Mouse (Mus musculus) spleen, adult 2 months (tissue): Measurements from ENCODE around the gene Abhd13. TPM values are rescaled to one million over a fixed set of nuclear protein-coding genes. Genes with fewer than 3 reads are reported as not detected.
A peak's percentile ranks its signal among the peaks of the same experiment; 100 is the strongest.

Source experiments
- DNase-seq, 2 experiments: peaks; one replicate each; pipeline versions ENCODE4 v3.0.0 to v3.0.0-alpha.2; 2012 to 2021; ENCODE audit warnings: low spot score in 2 of 2, low read depth in 1 of 2
- H3K27ac ChIP-seq: fragments of 200-500 bp; 2 replicates; pipeline ENCODE4 v1.5.1; 2012; ENCODE audit warnings: low read length, inconsistent platforms; ENCODE audit not compliant: insufficient read depth
- H3K27me3 ChIP-seq: fragments of 200-500 bp; 2 replicates; pipeline ENCODE4 v1.6.1; 2012; ENCODE audit warnings: mild to moderate bottlenecking, moderate library complexity, low read length, inconsistent platforms; ENCODE audit not compliant: control insufficient read depth, insufficient read depth
- H3K36me3 ChIP-seq: fragments of 200-500 bp; 2 replicates; pipeline ENCODE4 v1.6.1; 2012; ENCODE audit warnings: mild to moderate bottlenecking, low read length, inconsistent platforms; ENCODE audit not compliant: control insufficient read depth, insufficient read depth
- H3K4me1 ChIP-seq: fragments of 200-500 bp; 2 replicates; pipeline ENCODE4 v1.6.1; 2011; ENCODE audit warnings: inconsistent platforms; ENCODE audit not compliant: control insufficient read depth, insufficient read depth, insufficient read length
- H3K4me3 ChIP-seq: fragments of 200-500 bp; 2 replicates; pipeline ENCODE4 v1.5.1; 2011; ENCODE audit warnings: mild to moderate bottlenecking, inconsistent platforms; ENCODE audit not compliant: insufficient read depth, insufficient read length; ENCODE audit errors: extremely low read depth
- CTCF ChIP-seq: fragments of 200-500 bp; IDR thresholded peaks from 2 replicates; pipeline ENCODE4 v1.5.1; 2011; ENCODE audit warnings: mild to moderate bottlenecking, inconsistent platforms; ENCODE audit not compliant: insufficient read depth, insufficient read length, insufficient replicate concordance; ENCODE audit errors: extremely low read depth
- POLR2A ChIP-seq: fragments of 200-500 bp; IDR thresholded peaks from 2 replicates; pipeline ENCODE4 v1.6.1; 2011; ENCODE audit warnings: low read depth, low read length, inconsistent platforms
- WGBS: fragments of 180-500 bp; shearing (Covaris S2); methylation state at CpG from one replicate; pipeline ENCODE4 v1.1.7; 2018; 5-methylcytosine and 5-hydroxymethylcytosine counted together
- polyA plus RNA-seq: library from polyadenylated mRNA; depleted of rRNA; stranded (reverse); fragments of >200 nt; gene quantifications from 2 replicates; pipeline ENCODE4 v1.2.3, GENCODE M21; 2012; rRNA removed

Abhd13 gene
- 2.9 and 3.0 TPM in 2 replicates for polyA plus RNA-seq

DNA sequence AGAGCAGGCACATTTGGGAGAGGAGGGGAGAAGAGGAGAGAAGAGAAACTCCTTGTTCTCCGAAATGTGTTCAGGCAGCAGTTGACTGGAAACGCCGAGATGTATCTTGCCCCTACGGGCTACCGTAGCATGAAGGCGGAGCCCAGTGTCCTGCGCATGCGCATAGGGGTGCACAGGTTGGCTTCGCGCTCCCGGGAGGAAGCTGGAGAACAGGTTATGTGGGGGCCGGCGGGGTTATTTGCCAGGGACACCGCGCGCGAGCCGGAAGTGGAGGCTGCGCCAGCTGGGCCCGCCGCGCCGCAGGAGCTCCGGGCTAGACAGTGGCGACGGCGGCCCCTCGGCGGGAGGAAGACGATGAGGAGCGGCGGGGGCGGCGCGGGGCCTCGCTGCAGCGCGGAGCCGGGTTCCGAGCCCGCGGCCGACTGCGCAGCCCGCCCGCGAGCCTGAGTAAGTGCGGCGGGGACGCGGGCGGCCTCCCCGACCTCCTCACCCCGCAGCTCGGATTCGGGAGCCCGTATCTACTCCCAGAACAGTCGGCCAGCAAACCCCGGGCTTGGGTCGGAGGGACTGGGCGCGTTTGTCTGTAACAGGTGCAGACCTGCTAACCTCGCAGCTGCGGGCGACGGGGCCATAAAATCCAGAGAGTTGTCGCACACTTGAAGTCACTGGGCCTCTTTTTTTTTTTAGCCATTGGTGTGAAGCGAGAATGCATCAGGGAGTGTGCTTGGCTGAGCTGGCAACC is at the start of gene Abhd13, which contains the start of gene Lig4:
Gene Abhd13 (plus strand): TSS at position 135 of the 742 bp plus-strand sequence.
Gene Lig4 (minus strand): TSS at position 114 of the 742 bp plus-strand sequence.
- peak; percentile 91 to 97 for DNase-seq
- Histone ChIP-seq H3K27ac (peak within 1 kb of the TSS; percentile 79), H3K27me3 (no peaks in the 10 kb centered on the region), H3K4me3 (peak within 1 kb of the TSS; percentile 83), H3K4me1 (peaks cover 6% of the 10 kb centered on the region; the same call in 1 of the 2 replicates), H3K36me3 (peaks cover 6% of the 10 kb centered on the region)
- WGBS = under 1% methylated on average over 64 of the region's 68 CpGs
- TF ChIP-seq CTCF = no peak

DNA sequence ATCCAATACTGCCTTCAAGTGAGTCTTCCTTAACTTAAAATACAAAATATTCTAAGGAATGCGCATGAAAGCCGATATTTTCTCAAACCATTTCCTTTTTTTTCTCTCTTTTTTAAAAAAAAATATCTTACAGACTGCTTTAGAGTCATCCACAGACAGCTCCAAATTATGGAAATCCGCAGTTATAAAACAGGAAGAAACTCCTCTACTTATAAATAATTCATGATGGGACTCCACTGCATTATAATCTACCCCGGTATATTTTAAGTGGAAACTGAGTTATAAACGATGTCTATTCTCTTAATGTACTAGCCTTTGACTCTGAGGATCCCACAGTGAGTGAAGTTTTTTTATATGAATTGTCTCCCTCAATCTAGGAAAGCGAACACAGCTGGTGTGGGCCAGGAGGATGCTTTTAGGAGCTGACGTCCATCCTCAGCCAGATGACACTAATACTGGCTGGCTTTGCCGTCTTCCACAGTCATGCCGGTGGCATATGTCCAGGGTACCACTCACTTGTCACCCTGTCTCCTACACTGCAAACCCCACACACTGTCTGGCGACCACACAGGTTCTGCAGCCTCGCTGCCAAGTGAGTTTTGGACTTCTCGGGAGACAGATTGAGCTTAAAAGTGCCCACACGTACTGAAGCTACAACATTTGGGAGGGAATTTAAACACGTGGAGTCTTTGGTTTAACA is 47.6 kb upstream of the Abhd13 start:
- Histone ChIP-seq H3K4me1 (no peaks in the 10 kb centered on the region), H3K27me3 (no peaks in the 10 kb centered on the region), H3K27ac (no peak overlapping the region), H3K36me3 (no peaks in the 10 kb centered on the region), H3K4me3 (no peak overlapping the region)
- no peak for TF ChIP-seq CTCF
- DNase-seq = no peak
- WGBS = 83% methylated on average over 14 of the region's 14 CpGs

DNA sequence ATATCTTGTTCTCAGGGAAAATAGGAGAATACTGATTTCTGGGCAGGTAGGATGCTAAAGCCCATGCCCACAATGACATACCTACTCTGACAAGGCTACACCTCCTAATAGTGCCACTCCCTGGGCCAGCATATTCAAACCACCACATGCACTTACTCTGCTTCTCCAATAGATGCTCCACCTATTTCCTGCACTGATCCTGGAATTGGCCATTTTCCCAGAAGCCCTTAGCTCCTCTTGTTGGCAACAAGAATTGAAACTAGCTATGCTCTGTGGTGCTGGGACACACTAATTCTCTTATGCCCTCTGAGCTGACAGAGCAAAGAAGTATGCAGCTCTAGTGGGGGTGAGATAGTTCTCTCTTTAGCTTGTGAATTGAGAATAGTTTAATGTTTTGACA is 44.8 kb upstream of the Abhd13 start:
- no peaks in the 10 kb centered on the region for H3K27me3 ChIP-seq
- H3K4me3 ChIP-seq = no peak overlapping the region
- H3K27ac ChIP-seq = no peak overlapping the region
- no peaks in the 10 kb centered on the region for H3K4me1 ChIP-seq
- no peak for TF ChIP-seq POLR2A
- TF ChIP-seq CTCF = no peak
- H3K36me3 ChIP-seq = no peaks in the 10 kb centered on the region
- DNase-seq = no peak

DNA sequence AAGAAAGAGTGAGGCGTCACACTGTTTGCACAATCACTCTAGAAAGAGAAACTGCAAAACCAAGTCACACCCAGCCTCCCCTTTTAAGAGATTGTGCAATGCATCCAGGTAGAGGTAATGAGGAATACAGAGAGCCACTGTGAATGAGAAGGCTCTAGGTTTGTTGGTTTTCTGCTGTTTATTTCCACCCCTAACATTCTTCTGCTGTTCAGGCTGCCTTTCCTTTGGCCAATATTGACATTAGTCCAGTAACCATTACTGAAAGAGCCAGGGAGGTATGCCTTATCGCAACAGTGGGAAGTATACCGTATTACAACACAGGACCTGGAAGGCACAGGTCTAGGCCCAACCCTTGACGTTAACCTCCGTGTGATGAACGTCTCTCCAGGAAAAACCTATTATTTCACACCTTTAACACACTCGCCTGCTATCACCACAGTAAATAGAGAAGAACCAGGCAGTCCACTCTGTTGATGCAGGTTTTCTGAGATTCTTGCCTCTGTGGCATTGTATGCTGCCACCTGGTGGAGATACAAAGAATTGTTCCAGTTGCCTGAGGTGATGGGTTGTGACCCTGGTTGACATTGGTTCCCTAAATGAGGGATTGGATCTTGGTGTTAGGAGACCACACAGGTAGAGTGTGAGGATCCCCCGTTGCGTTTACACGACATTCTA is 42.5 kb upstream of the Abhd13 start:
- DNase-seq = peak; percentile 2 to 30
- WGBS = 35% methylated on average over 10 of the region's 10 CpGs
- no peak overlapping the region for H3K27ac ChIP-seq
- no peaks in the 10 kb centered on the region for H3K27me3 ChIP-seq
- peak; percentile 41; the same call in 1 of the 2 replicates for TF ChIP-seq CTCF
- no peak for TF ChIP-seq POLR2A
- no peaks in the 10 kb centered on the region for H3K36me3 ChIP-seq
- no peaks in the 10 kb centered on the region for H3K4me1 ChIP-seq
- no peak overlapping the region for H3K4me3 ChIP-seq

DNA sequence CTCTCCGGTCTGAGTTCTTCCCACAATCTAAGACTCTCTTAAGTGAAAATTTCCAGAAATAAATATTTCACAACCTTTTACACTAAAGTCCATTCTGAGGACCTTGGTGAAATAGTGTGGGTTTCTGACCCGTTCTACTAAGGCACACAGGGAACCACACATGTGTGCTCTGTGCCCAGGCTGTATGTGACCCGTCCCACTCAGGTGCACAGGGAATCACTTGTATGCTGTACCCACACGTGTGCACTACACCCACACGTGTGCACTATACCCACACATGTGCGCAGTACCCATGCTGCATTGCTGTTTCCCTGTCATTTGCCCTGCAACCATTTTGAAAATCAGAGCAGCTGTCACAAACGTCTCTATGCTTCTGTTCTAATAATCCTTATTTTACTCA is 41.9 kb upstream of the Abhd13 start:
- 69% methylated on average over 7 of the region's 7 CpGs for WGBS
- TF ChIP-seq POLR2A (no peak), CTCF (no peak)
- Histone ChIP-seq H3K4me1 (no peaks in the 10 kb centered on the region), H3K4me3 (no peak overlapping the region), H3K27ac (no peak overlapping the region), H3K36me3 (no peaks in the 10 kb centered on the region), H3K27me3 (no peaks in the 10 kb centered on the region)
- DNase-seq = no peak

DNA sequence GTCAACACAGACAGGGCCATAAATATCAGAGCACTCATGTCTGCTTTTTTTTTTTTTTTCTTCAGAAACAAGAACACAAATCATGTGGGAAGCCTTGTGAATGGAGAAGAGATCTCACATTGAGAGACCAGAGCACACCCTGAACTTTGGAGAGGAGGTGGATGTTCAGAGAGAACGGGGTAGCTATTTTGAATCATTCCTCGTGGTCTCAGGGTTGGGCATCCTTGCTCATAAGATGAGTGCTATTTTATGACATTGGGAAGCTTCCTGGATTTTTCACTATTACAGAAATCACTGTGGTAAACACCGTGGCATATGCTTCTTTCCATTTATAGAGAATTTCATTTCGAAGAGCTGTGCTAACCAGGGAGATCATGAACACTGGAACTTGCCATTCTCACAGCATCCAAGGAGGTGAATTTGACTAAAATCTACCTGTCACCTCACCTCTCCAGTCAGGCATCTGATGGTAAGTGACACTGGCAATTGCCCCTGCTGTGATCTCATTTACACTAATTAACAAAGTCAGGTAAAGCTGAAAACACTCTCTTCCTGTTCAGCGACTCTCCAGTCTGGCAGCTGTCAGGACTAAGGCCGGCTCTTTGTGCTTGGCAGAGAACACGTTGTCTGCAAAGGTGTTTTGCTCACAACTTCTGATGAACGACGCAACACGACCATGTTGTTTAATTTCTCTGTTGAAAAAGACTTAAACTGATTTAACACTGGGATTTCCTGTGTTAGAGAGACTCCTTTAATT is 28.2 kb upstream of the Abhd13 start:
- TF ChIP-seq POLR2A (no peak), CTCF (no peak)
- Histone ChIP-seq H3K4me1 (no peaks in the 10 kb centered on the region), H3K36me3 (no peaks in the 10 kb centered on the region), H3K27ac (no peak overlapping the region), H3K27me3 (no peaks in the 10 kb centered on the region), H3K4me3 (no peak overlapping the region)
- WGBS = 70% methylated on average over 10 of the region's 10 CpGs
- no peak for DNase-seq
